Mouse (Mus musculus) skeletal muscle tissue, adult 2 months (tissue): ENCODE data around the gene Fbxw22.
"Not testable (repeated sequence)": the region's sequence is repeated elsewhere in the genome, so short reads cannot be mapped to it uniquely, and the experiment has no call there.

Source experiments
- DNase-seq: peaks from one replicate; pipeline ENCODE4 v3.0.0-alpha.2; 2012; ENCODE audit warnings: low read depth, low spot score

Gene Fbxw22

DNA sequence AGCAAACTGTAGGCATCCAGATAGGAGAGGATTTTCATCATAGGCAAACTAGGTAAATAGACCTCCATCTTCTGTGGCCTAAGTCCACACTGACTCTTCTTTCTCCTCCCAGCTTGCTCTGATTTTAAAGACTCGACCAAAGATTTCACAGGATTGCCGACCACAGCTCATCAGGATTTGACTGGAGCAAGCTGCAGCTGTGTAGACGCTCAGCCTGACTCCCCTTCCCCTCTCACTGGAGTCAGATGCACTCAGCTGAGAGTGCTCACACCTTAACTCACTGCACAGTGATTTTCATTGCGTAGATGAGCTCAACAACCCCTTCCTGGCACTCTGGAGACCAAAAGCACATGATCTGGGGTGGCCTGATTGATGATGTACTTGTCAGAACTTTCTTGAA is at the start of gene Fbxw22:
TSS of gene Fbxw22 (minus strand) at position 101 of the 400 bp plus-strand sequence.
- DNase-seq, result not testable (repeated sequence)

DNA sequence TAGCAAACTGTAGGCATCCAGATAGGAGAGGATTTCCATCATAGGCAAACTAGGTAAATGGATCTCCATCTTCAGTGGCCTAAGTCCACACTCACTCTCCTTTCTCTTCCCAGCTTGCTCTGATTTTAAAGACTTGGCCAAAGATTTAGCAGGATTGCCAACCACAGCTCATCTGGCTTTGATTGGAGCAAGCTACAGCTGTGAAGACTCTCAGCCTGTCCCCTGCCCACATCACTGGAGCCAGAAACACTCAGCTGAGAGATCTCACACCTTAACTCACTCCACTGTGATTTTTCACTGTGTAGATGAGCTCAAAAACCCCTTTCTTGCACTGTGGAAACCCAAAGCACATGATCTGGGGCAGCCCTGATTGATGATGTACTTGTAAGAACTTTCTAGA is 44.9 kb upstream of the Fbxw22 start, which contains the start of gene Fbxw16:
TSS of gene Fbxw16 (minus strand) at position 101 of the 400 bp plus-strand sequence.
- no peak for DNase-seq

DNA sequence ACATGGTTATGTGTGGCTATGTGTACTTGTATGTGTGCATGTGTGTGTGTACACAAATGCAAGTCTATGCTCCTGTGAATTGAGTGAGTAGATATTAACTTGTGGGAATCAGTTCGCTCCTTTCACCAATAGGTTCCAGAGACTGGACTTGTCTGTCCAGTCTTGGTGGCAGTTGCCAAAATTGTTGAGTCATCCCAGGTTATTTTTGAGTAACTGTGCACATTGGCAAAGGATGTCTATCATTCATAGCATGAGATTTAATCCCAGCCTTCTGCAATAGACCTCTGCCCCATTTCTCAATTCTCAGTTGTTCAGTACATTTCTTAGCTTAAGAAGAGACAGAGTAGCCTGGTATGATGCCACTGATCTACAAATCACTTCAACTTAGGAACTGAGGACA is 28.9 kb upstream of the Fbxw22 start:
- peak; percentile 5 for DNase-seq

DNA sequence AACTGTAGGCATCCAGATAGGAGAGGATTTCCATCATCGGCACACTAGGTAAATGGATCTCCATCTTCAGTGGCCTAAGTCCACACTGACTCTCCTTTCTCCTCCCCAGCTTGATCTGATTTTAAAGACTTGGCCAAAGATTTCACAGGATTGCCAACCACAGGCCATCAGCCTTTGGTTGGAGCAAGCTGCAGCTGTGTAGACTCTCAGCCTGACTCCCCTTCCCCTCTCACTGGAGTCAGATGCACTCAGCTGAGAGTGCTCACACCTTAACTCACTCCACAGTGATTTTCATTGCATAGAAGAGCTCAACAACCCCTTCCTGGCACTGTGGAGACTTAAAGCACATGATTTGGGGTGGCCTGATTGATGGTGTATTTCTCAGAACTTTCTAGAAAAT is 64.5 kb downstream of the Fbxw22 start, which contains the start of gene Fbxw28:
TSS of gene Fbxw28 (minus strand) at position 101 of the 400 bp plus-strand sequence.
- DNase-seq, result not testable (repeated sequence)
